Mouse (Mus musculus) ES-E14 (cell line): ENCODE results near the gene Shroom3.

Experiments used
- HCFC1 ChIP-seq: IDR thresholded peaks from 2 replicates; pipeline ENCODE4 v1.6.1; 2012; ENCODE audit warnings: low read length, inconsistent platforms, borderline replicate concordance; ENCODE audit not compliant: insufficient read depth
- MAFK ChIP-seq: IDR thresholded peaks from 2 replicates; pipeline ENCODE4 v1.6.1; 2014; ENCODE audit warnings: mild to moderate bottlenecking, low read depth, low read length, inconsistent platforms; ENCODE audit not compliant: insufficient read depth

DNA sequence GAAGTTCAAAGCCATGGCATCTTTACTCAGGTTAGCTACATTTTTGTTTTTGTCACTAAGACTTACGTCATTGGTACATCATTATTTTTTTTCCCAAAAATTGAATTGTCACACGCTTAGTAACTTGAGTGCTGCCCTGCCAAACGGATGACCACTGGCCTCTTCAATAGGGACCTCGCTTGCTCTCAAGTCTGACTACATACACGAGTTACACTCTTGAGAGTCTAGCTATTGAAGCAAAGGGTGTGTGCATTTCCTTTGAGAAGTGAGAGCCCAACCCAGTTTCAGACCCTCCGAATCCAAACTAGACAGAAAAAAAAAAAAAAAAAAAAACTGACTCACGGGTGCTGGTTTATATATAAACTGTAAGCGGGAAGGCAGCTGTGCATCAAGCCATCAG lies 286.2 kb downstream of the Shroom3 start:
- no peak for TF ChIP-seq MAFK
- TF ChIP-seq HCFC1: no peak
